Mouse (Mus musculus) CD4-positive, CD25-positive, alpha-beta regulatory T cell, adult 4 months (primary cell): ENCODE measurements around the gene Bmper. TPM values are rescaled to one million over a fixed set of nuclear protein-coding genes. Genes with fewer than 3 reads are reported as not detected.

ENCODE experiments used
- ATAC-seq: one replicate; pipeline ENCODE4 v1.8.0; 2017
- polyA plus RNA-seq, 2 experiments: library from polyadenylated mRNA; unstranded; fragments of 100-300 nt; shearing (Covaris generic); gene quantifications; one replicate each; pipeline ENCODE4 v1.2.1; 2017

The Bmper gene
- polyA plus RNA-seq, 2 experiments from 2014 or later, result not detected

DNA sequence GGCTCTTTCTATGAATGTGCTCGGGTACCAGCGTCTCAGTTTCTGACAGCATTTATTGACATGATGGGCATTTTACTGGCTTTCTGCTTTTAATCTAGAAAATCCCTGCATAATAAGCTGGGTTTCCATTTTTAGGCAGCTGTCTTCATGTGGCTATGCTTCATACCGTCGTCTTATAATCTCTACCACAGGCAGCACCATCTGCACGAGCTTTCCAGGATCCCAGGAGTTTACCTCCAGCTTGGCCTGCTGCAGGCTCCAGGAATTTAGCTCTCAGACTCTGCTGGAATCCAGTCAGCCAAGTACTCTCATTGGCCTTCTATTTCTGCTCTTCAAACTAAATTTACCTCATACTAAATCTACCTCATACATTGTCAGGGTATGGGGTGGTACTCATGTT, 219.3 kb downstream of the Bmper start:
- no peak for ATAC-seq

DNA sequence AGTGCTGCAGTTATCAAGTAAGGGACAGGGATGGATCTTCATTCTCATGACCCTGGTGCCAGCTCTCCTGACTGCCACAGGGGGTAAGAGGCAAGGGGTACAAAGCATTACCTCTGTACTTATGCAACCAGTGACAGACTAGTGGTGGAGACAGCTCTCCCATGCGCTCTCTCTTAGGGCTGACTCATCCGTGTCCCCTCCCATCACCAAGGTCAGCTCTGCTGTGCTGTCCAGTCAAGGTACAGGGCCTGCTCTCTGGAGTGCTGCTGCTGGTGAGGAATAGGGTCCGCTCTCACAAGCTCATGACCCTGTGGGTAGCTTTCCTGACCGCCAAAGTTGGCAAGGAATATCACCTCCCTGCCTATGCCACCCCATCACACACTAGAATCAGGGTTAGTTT, 222.1 kb downstream of the Bmper start:
- no peak for ATAC-seq

DNA sequence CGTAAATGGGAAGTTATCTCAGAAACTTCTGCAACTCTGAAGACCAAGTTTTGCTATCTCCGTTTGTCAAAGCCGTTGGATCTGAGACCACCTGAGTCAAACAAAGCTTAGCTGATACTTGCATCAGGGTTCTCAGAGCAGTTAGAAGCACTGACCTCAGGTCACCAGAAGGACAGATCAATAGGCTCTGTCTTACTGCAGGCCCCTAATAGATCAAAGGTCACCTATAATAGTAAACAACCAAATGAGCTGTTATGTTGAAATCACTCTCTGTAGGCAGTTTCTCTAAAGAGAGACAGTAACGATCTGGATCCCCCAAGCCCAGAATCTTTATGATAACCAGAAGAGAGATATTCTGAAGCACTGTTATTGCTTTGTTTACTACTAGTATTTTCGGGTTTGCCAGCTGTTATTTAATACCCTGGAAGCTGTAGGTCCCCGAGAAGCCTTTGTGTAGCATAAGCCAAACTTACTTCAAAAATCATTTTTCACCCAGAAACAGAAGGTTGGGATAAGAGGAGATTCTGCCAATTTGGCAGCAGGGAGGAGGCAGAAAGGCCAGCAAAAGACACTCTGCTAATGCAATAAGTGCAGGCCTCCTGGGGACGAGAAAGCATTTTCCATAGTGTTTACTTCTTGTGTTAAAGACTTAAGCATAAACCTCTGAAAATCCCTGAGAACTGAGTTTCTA, 224.5 kb downstream of the Bmper start:
- no peak for ATAC-seq

DNA sequence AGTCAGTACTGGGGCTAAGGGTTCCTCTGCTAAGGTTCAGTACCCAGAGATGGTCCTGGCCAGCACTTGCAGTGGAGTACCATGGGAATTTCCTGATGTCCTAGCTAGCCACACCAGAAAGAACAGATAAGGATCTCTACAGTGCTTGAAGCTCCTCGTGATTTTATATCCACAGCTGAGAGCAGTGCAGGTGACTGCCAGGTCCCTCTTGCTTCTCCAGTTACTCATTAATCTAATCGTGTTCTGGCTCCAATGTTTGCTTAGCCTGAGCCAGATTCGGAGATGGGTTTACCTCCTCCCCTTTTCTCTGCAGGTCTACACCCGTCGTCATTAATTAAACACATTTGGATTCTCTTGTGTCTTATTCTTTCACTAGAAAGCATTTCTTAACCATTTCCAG, 230.4 kb downstream of the Bmper start:
- no peak for ATAC-seq

- no peak for ATAC-seq
Observed at GRCm38 (mm10) chr9:23457186-23457585, 234.3 kb downstream of the Bmper start.

DNA sequence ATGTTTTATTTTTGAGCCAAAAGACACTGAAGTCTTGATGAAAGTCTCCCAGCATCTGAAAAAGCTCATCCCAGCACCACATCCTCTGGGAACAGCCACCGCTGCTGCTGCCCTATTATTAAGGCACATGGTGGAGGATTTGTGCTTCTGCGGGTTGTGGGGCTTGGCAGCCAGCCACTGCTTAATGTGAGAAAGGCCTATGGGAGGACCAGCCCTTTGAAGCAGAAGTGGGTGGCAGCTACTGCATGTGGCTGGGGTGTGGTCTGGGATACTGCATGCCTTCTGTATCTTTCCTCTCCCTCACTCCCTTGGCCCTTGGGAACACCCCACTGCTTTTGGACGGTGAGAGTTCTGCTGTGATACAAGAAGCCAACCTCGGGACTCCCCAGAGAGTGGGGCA, 237.8 kb downstream of the Bmper start:
- no peak for ATAC-seq

DNA sequence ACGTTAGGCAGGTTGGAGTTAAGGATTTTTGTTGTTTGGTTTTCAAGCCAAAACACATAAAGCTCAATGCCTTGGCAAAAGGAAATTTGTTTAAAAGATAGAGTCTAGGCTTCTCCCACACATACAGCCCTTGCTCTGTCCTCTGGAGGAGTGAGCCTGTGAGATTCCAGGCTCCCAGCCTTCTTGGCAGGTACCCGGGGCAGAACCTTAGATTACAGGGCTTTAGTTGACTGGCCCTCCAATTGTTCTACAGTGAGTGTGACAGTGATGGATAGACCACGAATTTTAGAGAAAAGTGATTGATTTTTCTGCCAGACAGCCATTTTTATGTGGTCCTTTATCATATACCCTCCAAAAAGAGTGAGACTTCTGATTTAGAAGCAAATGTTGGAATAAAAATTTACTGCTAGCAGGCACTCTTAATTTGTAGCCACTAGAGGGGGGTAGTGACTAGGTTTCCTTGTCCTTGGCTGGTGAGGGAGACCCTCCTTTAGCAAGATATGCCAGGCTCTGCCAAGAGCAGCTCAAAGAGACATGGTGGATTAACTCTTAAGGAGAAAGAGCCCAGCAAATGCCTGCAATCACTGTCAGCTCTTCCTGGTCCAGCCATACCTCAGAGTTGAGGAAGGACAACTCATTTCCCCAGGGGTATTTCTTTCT, 240.2 kb downstream of the Bmper start:
- no peak for ATAC-seq

DNA sequence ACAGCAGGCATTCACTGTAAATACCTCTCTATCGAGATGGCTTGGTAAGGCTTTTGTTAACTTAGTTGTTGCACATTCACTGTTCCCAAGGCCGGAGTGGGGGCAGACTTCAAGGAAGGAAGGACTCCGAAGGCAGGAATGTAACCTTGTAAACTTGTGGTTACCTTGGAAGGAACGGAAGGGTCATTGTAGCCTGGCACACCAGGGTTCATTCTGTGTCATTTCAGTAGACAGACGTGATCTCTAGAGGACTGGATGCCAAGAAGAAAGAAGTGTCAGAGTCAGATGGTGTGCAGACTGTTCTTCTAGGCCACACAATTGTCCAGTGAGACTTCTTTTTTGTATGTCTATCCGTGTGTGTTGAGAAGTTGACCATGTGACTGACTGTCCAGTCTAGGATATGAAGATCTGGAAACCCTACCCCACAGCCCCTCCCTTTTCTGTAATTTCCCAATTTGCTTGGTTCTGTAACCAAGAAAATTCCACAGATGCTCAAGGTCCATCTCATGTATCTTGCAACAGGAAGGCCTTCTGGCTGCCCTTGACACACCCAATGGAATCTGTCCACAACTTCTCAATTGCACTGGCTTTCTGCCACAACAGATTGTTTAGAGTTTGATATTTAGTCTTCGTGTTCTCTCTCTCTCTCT, 242.2 kb downstream of the Bmper start:
- ATAC-seq, result no peak

GRCm38 (mm10) chr9:23469886-23470285, 247.0 kb downstream of the Bmper start:
- ATAC-seq, result no peak

DNA sequence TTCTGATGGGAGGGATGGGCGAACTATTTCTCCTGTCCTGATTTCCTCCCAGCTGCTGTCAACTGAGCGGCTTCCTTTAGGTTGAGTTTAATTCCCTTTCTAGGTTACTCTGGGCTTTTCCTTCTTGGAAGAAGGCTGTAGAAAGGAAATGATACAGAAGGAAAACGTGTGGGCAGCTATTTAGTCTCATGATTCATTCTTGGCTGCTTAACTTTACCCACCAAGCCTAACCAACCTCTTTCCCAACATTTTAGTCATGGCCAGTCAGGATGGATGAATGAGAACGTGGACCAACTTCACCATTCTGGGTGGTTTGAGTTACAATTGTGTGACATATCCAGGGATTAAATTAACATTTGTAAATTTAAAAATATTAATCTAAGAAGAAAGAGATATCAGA, 263.0 kb downstream of the Bmper start:
- no peak for ATAC-seq

DNA sequence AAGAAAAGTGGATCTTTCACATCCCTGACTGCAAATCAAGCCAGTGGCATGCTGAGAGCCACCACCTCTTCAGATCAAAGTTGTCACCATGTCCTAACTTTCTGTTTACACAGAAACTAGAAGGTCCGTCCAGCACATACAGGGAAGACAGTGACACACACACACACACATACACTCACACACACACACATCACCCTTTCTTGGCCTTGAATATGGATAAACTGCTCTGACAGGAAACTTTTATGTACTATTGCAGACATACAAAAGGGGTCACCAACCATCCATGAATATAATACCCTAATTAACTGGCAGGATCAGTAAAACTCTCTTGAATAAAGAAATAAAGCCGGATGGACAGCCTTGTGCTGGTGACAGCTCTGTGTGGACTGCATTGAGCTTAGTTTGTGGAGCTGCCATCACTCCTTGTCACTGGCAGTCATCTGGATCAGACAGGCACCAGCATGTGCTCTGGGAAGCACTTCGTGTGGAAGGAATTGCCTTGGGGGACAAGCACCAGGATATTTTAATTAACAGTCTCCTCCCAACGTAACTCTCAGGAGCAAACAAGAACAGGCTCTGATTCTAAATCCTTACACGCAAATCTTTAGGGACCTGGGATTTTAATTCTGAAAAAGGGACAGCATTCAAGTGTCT, 264.0 kb downstream of the Bmper start:
- no peak for ATAC-seq

DNA sequence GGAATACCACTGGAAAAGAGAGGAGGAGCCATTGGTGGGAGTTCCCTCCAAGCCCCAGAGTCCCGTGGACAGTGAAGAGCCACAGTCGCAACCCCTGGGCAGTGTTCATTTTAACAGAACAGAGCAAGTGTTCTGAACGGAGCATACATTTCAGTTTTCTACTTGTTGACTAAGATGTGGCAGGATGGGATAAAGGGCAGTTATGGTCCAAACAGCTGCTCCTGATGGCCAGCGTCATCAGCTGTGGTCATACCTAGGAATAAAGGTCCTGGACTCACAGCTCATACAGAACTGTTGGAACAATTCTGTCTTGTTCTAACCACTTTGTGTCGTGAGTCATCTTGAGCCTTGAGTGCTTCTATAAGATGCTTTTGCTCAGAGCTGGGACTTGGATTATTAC, 265.4 kb downstream of the Bmper start:
- ATAC-seq, result no peak

- no peak for ATAC-seq
Observed at GRCm38 (mm10) chr9:23495400-23495799, 272.5 kb downstream of the Bmper start.

- ATAC-seq, result no peak
Observed at GRCm38 (mm10) chr9:23497626-23498025, 274.8 kb downstream of the Bmper start.

- ATAC-seq, result no peak
Observed at GRCm38 (mm10) chr9:23533870-23534269, 311.0 kb downstream of the Bmper start.
